Mouse (Mus musculus) adrenal gland, adult 18-20 months (tissue): Measurements from ENCODE around the gene Mafg. TPM values are rescaled to one million over a fixed set of nuclear protein-coding genes. Genes with fewer than 3 reads are reported as not detected.

Experiments used
- DNase-seq, 2 experiments: peaks; one replicate each; pipeline ENCODE4 v3.0.0; 2021 to 2022; ENCODE audit warnings: low spot score in 2 of 2
- total RNA-seq, 2 experiments: library from RNA; stranded (reverse); gene quantifications; 1 replicate in 1 of 2; 2 replicates in 1 of 2; pipeline ENCODE4 v1.2.3; 2021

The Mafg gene
- total RNA-seq, 2 experiments from 2014 or later = 56.3 to 69.3 TPM

- no peak for DNase-seq
These were observed 13.8 kb upstream of the Mafg start for GRCm38 (mm10) chr11:120647047-120647830.

GRCm38 (mm10) chr11:120643601-120643987 lies 10.2 kb upstream of the Mafg start, which contains the start of gene Pycr1:
Pycr1 (minus strand) TSS chr11:120643769.
- peak; percentile 85 to 89 for DNase-seq

GRCm38 (mm10) chr11:120642939-120643600 lies 9.7 kb upstream of the Mafg start:
- DNase-seq = no peak

- no peak for DNase-seq
These were observed 8.5 kb upstream of the Mafg start for GRCm38 (mm10) chr11:120641869-120642268.

GRCm38 (mm10) chr11:120641255-120641654 lies 7.9 kb upstream of the Mafg start:
- no peak for DNase-seq

- DNase-seq = no peak
These were observed 1.4 kb upstream of the Mafg start for GRCm38 (mm10) chr11:120634810-120635209.

GRCm38 (mm10) chr11:120632559-120633519 lies 561 bp downstream of the Mafg start:
- peak; percentile 70 to 76 for DNase-seq

- no peak for DNase-seq
These were observed 1.5 kb downstream of the Mafg start for GRCm38 (mm10) chr11:120631726-120632448.

- DNase-seq = no peak
These were observed 2.3 kb downstream of the Mafg start for GRCm38 (mm10) chr11:120630881-120631725.

- DNase-seq = peak in 1 of 2 experiments; percentile 40
These were observed 3.0 kb downstream of the Mafg start for GRCm38 (mm10) chr11:120630401-120630871.

- DNase-seq = peak; percentile 51 to 56
These were observed 3.5 kb downstream of the Mafg start for GRCm38 (mm10) chr11:120629911-120630310.

- peak; percentile 45 to 48 for DNase-seq
These were observed 4.1 kb downstream of the Mafg start for GRCm38 (mm10) chr11:120629341-120629730.

GRCm38 (mm10) chr11:120628601-120629340 lies 4.6 kb downstream of the Mafg start:
- DNase-seq = no peak

GRCm38 (mm10) chr11:120627468-120628300 lies 5.7 kb downstream of the Mafg start:
- peak in 1 of 2 experiments; percentile 22 for DNase-seq

GRCm38 (mm10) chr11:120626785-120627467 lies 6.5 kb downstream of the Mafg start:
- DNase-seq = no peak

- no peak for DNase-seq
These were observed 8.1 kb downstream of the Mafg start, which contains the start of gene Sirt7 for GRCm38 (mm10) chr11:120625152-120625775. Sirt7 (minus strand) TSS chr11:120625240.

GRCm38 (mm10) chr11:120624680-120625111 lies 8.7 kb downstream of the Mafg start:
- DNase-seq = peak; percentile 82 to 83
